Mouse (Mus musculus): ENCODE data around the gene Becn1. TPM values are rescaled to one million over a fixed set of nuclear protein-coding genes. Genes with fewer than 3 reads are reported as not detected.

The Becn1 gene
- polyA plus RNA-seq, 1 experiment from 2014 or later, result 72.3 TPM

DNA sequence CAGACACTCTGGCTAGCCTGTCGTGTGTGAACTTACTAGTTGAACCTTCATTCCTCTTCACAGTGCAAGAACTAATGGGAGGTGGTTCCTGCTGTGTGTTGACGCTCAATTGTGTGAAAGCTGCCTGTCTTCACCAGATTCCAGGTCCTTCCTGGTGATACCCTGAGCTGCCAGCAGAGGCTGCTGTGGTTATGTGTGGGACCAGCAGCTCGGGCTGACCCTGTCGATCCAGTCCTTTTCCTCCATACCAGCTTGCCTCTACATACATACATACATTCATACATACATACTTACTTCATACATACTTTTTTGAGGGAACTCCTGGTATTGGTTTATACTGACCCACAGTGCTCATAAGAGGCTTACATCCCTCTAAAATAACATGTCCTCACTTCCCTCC is 21.5 kb upstream of the Becn1 start:
- DNase-seq, result peak; percentile 81
- H3K4me3 ChIP-seq (ENCODE audit: low read depth, low read length), result no peak overlapping the region
- H3K4me2 ChIP-seq (ENCODE audit: low read depth, low read length), result no peak overlapping the region
- ATAC-seq, result peak; percentile 51
- H3K36me3 ChIP-seq (replicated peaks; ENCODE audit: insufficient read depth, low read length), result peaks cover 69% of the 10 kb centered on the region
- H3K9ac ChIP-seq (replicated peaks), result no peak overlapping the region
- no peaks in the 10 kb centered on the region for H3K9me3 ChIP-seq (ENCODE audit: low read length)
- peak; percentile 95 for TF ChIP-seq CTCF (IDR thresholded peaks at IDR 0.05; ENCODE audit: low read depth)
- no peak for TF ChIP-seq EP300 (IDR thresholded peaks at IDR 0.05; ENCODE audit: low read depth)
- no peaks in the 10 kb centered on the region; the same call in 1 of the 2 replicates for H3K4me1 ChIP-seq (ENCODE audit: insufficient read depth)
- 22% methylated on average over 4 of the region's 4 CpGs for WGBS (ENCODE audit: insufficient replicate concordance)
- no peak overlapping the region for H3K27ac ChIP-seq (ENCODE audit: low read depth)
- H3K27me3 ChIP-seq (ENCODE audit: insufficient read depth, low read length), result no peaks in the 10 kb centered on the region

DNA sequence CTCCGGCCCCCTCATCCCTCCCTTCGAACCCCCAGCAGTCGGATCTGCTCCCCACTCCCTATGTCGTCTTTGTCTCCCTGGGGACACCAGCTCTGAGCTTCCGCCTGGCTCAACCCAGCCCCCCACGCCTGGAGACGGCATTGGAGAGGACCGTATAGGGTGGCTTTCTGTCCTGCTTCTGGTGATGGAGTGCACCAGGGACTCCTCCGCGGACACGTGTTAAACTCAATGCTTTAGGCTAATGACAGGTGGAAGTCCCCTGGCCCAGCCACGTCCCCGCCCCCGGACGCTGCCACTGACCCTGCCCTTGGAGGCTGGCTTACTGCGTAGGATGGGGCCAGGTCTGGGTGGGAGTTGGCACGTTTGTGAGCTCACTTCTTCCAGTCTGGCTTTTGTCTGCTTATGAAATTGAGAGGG is 14.4 kb upstream of the Becn1 start:
- Histone ChIP-seq H3K9me3 (ENCODE audit: low read length) (no peaks in the 10 kb centered on the region), H3K36me3 (replicated peaks; ENCODE audit: insufficient read depth, low read length) (peaks cover 40% of the 10 kb centered on the region), H3K27ac (ENCODE audit: low read depth) (peak overlapping the region; percentile 92), H3K4me1 (ENCODE audit: insufficient read depth) (peaks cover 24% of the 10 kb centered on the region), H3K9ac (replicated peaks) (peak overlapping the region; percentile 91), H3K4me2 (ENCODE audit: low read depth, low read length) (peak overlapping the region; percentile 85), H3K4me3 (ENCODE audit: low read depth, low read length) (peak overlapping the region; percentile 79), H3K27me3 (ENCODE audit: insufficient read depth, low read length) (no peaks in the 10 kb centered on the region)
- no peak for TF ChIP-seq EP300 (IDR thresholded peaks at IDR 0.05; ENCODE audit: low read depth)
- TF ChIP-seq CTCF (IDR thresholded peaks at IDR 0.05; ENCODE audit: low read depth), result no peak
- WGBS (ENCODE audit: insufficient replicate concordance), result under 1% methylated on average over 17 of the region's 17 CpGs
- peak; percentile 77 for DNase-seq
- ATAC-seq, result peak; percentile 43

DNA sequence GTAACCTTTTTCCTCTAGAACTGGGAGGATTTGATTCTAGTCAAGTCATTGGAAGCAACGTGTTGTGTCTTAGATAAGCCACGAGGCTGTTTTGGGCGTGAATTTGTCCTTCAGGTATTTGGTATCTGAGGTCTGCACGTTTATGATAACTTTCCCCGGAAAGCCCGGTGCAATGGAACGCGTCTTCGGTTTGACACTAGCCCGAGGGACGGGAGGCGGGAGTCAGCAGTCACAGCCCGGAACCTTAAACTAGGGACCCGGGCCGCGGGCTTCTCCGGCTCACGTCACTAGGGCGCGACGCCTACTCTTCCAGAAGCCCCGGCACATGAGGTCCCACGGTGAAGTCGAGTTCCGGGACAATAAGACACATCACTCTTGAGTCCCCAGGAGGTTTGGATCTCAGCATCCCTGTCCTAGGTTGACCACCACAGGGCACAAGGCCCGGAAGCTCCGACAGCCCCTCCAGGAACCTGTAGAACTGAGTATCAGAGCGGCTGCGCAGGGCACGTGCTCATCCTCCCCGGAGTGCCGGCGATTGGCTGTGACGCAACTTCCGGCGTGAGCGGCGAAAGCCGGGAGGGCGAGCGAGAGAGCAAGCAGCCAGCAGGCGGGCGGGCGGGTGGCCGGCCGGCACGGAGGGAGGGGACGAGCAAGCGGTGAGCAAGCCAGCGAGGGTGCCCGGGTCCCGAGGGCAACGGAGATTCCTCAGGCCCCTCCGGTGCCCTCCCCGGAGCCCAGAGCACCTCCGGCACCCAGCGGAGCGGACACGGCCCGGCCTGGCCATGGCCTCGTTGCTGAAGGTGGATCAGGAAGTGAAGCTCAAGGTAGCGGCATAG is 13.8 kb upstream of the Becn1 start, which contains the start of gene Psme3:
Psme3 (plus strand) TSS at position 549 of the 836 bp plus-strand sequence.
- DNase-seq (peak; percentile 95), ATAC-seq (peak; percentile 92)
- Histone ChIP-seq H3K27me3 (ENCODE audit: insufficient read depth, low read length) (no peaks in the 10 kb centered on the region), H3K27ac (ENCODE audit: low read depth) (peak within 1 kb of the TSS; percentile 92), H3K4me2 (ENCODE audit: low read depth, low read length) (peak within 1 kb of the TSS; percentile 85), H3K36me3 (replicated peaks; ENCODE audit: insufficient read depth, low read length) (peaks cover 34% of the 10 kb centered on the region), H3K9ac (replicated peaks) (peak within 1 kb of the TSS; percentile 91), H3K9me3 (ENCODE audit: low read length) (no peaks in the 10 kb centered on the region), H3K4me3 (ENCODE audit: low read depth, low read length) (peak within 1 kb of the TSS; percentile 79), H3K4me1 (ENCODE audit: insufficient read depth) (peaks cover 24% of the 10 kb centered on the region)
- WGBS (ENCODE audit: insufficient replicate concordance), result under 1% methylated on average over 59 of the region's 62 CpGs
- peak; percentile 100 for TF ChIP-seq EP300 (IDR thresholded peaks at IDR 0.05; ENCODE audit: low read depth)
- no peak for TF ChIP-seq CTCF (IDR thresholded peaks at IDR 0.05; ENCODE audit: low read depth)

DNA sequence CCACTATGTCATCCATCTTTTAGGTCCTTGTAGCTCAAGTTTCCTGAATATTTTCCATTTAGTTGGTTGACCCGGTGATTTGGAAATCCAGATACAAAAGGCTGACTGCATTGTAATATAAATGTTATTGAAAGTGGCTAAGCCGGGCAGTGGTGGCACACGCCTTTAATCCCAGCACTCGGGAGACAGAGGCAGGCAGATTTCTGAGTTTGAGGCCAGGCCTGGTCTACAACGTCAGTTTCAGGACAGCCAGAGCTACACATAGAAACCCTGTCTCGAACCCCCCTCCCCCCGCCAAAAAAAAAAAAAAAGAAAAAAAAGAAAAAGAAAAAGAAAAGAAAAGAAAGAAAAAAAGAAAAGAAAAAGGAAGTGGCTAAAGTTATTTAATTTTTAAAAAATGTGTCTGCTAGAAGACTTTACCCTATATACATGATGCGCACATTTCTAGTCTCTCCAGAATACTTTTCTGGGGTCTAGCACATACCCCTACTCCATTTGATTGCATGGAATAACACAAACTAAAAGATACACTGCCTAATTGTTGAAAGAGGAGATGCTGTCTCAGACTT is 13.1 kb upstream of the Becn1 start:
- Histone ChIP-seq H3K9ac (replicated peaks) (peak overlapping the region; percentile 91), H3K27ac (ENCODE audit: low read depth) (peak overlapping the region; percentile 92), H3K36me3 (replicated peaks; ENCODE audit: insufficient read depth, low read length) (peaks cover 26% of the 10 kb centered on the region), H3K9me3 (ENCODE audit: low read length) (no peaks in the 10 kb centered on the region), H3K4me1 (ENCODE audit: insufficient read depth) (peaks cover 24% of the 10 kb centered on the region), H3K27me3 (ENCODE audit: insufficient read depth, low read length) (no peaks in the 10 kb centered on the region), H3K4me3 (ENCODE audit: low read depth, low read length) (peak overlapping the region; percentile 79), H3K4me2 (ENCODE audit: low read depth, low read length) (peak overlapping the region; percentile 85)
- DNase-seq, result no peak
- ATAC-seq, result no peak
- WGBS (ENCODE audit: insufficient replicate concordance), result 66% methylated on average over 8 of the region's 8 CpGs
- TF ChIP-seq CTCF (IDR thresholded peaks at IDR 0.05; ENCODE audit: low read depth) (no peak), EP300 (IDR thresholded peaks at IDR 0.05; ENCODE audit: low read depth) (no peak)

DNA sequence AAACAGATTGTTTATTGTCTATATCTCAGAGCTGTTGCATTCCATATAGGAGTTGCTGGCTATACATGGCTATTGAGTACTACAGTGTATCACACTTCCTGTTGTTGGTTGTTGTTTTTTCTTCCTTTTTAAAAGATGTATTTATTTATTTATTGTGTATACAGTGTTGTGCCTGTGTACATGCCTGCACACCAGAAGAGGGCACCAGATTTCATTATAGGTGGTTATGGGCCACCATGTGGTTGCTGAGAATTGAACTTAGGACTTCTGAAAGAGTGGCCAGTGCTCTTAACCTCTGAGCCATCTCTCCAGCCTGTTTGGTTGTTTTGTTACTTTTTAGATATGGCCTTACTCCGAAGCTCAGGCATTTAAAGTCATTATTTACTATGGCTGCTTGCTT is 12.5 kb upstream of the Becn1 start:
- peaks cover 24% of the 10 kb centered on the region for H3K4me1 ChIP-seq (ENCODE audit: insufficient read depth)

DNA sequence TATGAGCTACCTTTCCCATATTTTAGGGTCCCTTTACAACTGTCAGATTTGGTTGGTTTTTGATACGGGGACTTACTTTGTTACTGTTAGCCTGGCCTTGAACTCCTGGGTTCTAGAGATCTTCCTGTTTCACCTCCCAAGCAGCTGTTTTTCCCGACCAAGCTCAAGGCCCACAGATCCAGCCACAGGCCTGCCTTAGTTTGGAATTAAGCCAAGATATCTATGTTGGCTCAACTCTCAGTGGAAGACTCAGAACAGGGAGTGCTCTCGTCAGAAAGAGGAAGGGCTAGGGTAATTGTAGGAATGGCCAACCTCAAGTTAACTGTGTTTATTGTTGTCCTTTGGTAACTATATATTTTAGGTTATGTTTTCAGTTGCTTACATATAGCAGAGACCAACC is 10.1 kb upstream of the Becn1 start:
- no peak overlapping the region for H3K9ac ChIP-seq (replicated peaks)
- TF ChIP-seq CTCF (IDR thresholded peaks at IDR 0.05; ENCODE audit: low read depth), result no peak
- no peak for TF ChIP-seq EP300 (IDR thresholded peaks at IDR 0.05; ENCODE audit: low read depth)
- H3K9me3 ChIP-seq (ENCODE audit: low read length), result no peaks in the 10 kb centered on the region
- H3K36me3 ChIP-seq (replicated peaks; ENCODE audit: insufficient read depth, low read length), result no peaks in the 10 kb centered on the region
- H3K4me2 ChIP-seq (ENCODE audit: low read depth, low read length), result no peak overlapping the region
- DNase-seq, result no peak
- no peak overlapping the region for H3K27ac ChIP-seq (ENCODE audit: low read depth)
- H3K4me3 ChIP-seq (ENCODE audit: low read depth, low read length), result no peak overlapping the region
- peaks cover 18% of the 10 kb centered on the region for H3K4me1 ChIP-seq (ENCODE audit: insufficient read depth)
- ATAC-seq, result no peak
- no peaks in the 10 kb centered on the region for H3K27me3 ChIP-seq (ENCODE audit: insufficient read depth, low read length)
- 44% methylated on average over 3 of the region's 3 CpGs for WGBS (ENCODE audit: insufficient replicate concordance)

More for the DNA sequence above, 12.5 kb upstream of the Becn1 start:
- TF ChIP-seq EP300 (IDR thresholded peaks at IDR 0.05; ENCODE audit: low read depth) (no peak), CTCF (IDR thresholded peaks at IDR 0.05; ENCODE audit: low read depth) (peak; percentile 13; the same call in 1 of the 2 replicates)
- ATAC-seq (no peak), DNase-seq (no peak)
- H3K9ac ChIP-seq (replicated peaks), result no peak overlapping the region
- H3K27ac ChIP-seq (ENCODE audit: low read depth), result peak overlapping the region; percentile 92; the same call in 1 of the 2 replicates
- H3K4me3 ChIP-seq (ENCODE audit: low read depth, low read length), result no peak overlapping the region
- WGBS (ENCODE audit: insufficient replicate concordance), result 97% methylated on average over 1 of the region's 1 CpGs
- no peaks in the 10 kb centered on the region for H3K9me3 ChIP-seq (ENCODE audit: low read length)
- 0 out of 2 replicates have a peak overlapping the region, but pooled peaks have one; percentile 85 for H3K4me2 ChIP-seq (ENCODE audit: low read depth, low read length)
- H3K36me3 ChIP-seq (replicated peaks; ENCODE audit: insufficient read depth, low read length), result peaks cover 20% of the 10 kb centered on the region
- no peaks in the 10 kb centered on the region for H3K27me3 ChIP-seq (ENCODE audit: insufficient read depth, low read length)
